16 mouse cellular contexts compared by ENCODE assay signal in the genomic region with DNA sequence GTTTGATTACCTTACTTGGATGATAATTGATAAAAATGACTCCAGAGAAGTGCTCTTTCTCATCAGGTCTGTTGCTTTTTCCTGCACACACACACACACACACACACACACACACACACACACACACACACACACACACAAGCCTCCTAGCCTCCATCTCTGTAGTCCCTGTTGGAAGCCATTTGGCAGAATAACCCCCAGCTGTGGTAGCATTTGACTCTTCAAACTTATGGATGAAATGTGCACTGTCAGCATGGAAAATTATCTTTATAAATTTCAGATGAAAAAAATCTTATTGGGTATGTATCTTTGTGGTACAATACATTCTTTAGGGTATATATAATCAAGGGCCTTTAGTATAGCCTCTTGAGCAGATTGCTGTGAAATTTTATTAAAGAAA.
A peak's percentile ranks its signal among the peaks of the same experiment; 100 is the strongest.
DNase-seq lines count a peak whose midpoint lies in the region; ATAC-seq and TF ChIP-seq lines count a peak whose summit lies in the region.
"Had no signal": no experiment of that assay in that cellular context is flagged by ENCODE, and none has a peak within 500 bp of the region (broad histone marks: within the 10 kb centered on the region; RNA-seq: fewer than 3 reads in every experiment).

No protein-coding gene starts in this region.

- H3K4me1 ChIP-seq in hindbrain, embryonic 13.5 days (replicated peaks) = peaks cover 5% of the 10 kb centered on the region
- H3K4me1 ChIP-seq in hindbrain, embryonic 12.5 days = no peaks in the 10 kb centered on the region
- H3K4me1 ChIP-seq in CH12.LX (ENCODE audit: control insufficient read depth in 1 of 2, insufficient read depth in 2 of 2) = no peaks in the 10 kb centered on the region
- peaks cover 6% of the 10 kb centered on the region for H3K4me1 ChIP-seq in forebrain, embryonic 15.5 days
- peaks cover 10% of the 10 kb centered on the region for H3K4me1 ChIP-seq in midbrain, embryonic 13.5 days (replicated peaks)
- H3K4me1 ChIP-seq: liver, embryonic 12.5 days had no signal

- in situ Hi-C loops in CH12.LX (cut with MboI; ENCODE audit: low pct_ligation_motif_present, low pct_unique_long_range_greater_than_20kb, low sequenced_read_pairs) = no loop called here

- TF ChIP-seq CTCF in CH12.LX (conservative IDR thresholded peaks at IDR 0.05 in 1 of 2, IDR thresholded peaks at IDR 0.05 in 1 of 2; ENCODE audit: low read depth in 2 of 2, low read length in 2 of 2) = no peak

- no peak for TF ChIP-seq POLR2A in CH12.LX (IDR thresholded peaks at IDR 0.05; ENCODE audit: low read depth, low read length)

- no peak for TF ChIP-seq RAD21 in CH12.LX (IDR thresholded peaks at IDR 0.05; ENCODE audit: low read depth, low read length)

- ATAC-seq in hindbrain, embryonic 13.5 days (ENCODE audit: low FRiP score) = no peak
- ATAC-seq in hindbrain, embryonic 12.5 days (ENCODE audit: low FRiP score) = no peak
- no peak for ATAC-seq in forebrain, embryonic 15.5 days (replicated peaks)
- no peak for ATAC-seq in midbrain, embryonic 13.5 days
- no peak for ATAC-seq in CD4-positive, CD25-positive, alpha-beta regulatory T cell, adult 4 months
- ATAC-seq: liver, embryonic 12.5 days had no signal

- H3K9me3 ChIP-seq in hindbrain, embryonic 13.5 days = no peaks in the 10 kb centered on the region
- H3K9me3 ChIP-seq in hindbrain, embryonic 12.5 days (replicated peaks) = no peaks in the 10 kb centered on the region
- no peaks in the 10 kb centered on the region for H3K9me3 ChIP-seq in CH12.LX (replicated peaks; ENCODE audit: low read length)
- H3K9me3 ChIP-seq in forebrain, embryonic 15.5 days = no peaks in the 10 kb centered on the region
- H3K9me3 ChIP-seq in midbrain, embryonic 13.5 days = no peaks in the 10 kb centered on the region
- H3K9me3 ChIP-seq: liver, embryonic 12.5 days had no signal

- no peak for DNase-seq in CH12.LX (ENCODE audit: extremely low read depth)
- DNase-seq in lung, postnatal 14 days = no peak
- DNase-seq: adrenal gland, adult 8-10 months; embryo, embryonic 11 days; gastrocnemius, postnatal 36 days; kidney, adult 11 months; lung, embryonic 14.5 days; lung, postnatal 4 days had no signal

- TF ChIP-seq EP300 in CH12.LX (IDR thresholded peaks at IDR 0.05; ENCODE audit: low read length) = no peak

- no peak overlapping the region for H3K4me3 ChIP-seq in hindbrain, embryonic 13.5 days
- H3K4me3 ChIP-seq in hindbrain, embryonic 12.5 days = no peak overlapping the region
- H3K4me3 ChIP-seq in CH12.LX (replicated peaks in 1 of 3; ENCODE audit: low read depth in 2 of 3, low read length in 2 of 3, poor library complexity in 1 of 3) = no peak overlapping the region
- H3K4me3 ChIP-seq in forebrain, embryonic 15.5 days = peak overlapping the region; percentile 14
- peak overlapping the region; percentile 37 for H3K4me3 ChIP-seq in midbrain, embryonic 13.5 days (replicated peaks)
- H3K4me3 ChIP-seq: liver, embryonic 12.5 days had no signal

- no peaks in the 10 kb centered on the region for H3K27me3 ChIP-seq in hindbrain, embryonic 13.5 days
- no peaks in the 10 kb centered on the region for H3K27me3 ChIP-seq in hindbrain, embryonic 12.5 days
- H3K27me3 ChIP-seq in CH12.LX (replicated peaks) = no peaks in the 10 kb centered on the region
- H3K27me3 ChIP-seq in forebrain, embryonic 15.5 days = no peaks in the 10 kb centered on the region
- H3K27me3 ChIP-seq in midbrain, embryonic 13.5 days = no peaks in the 10 kb centered on the region
- H3K27me3 ChIP-seq: liver, embryonic 12.5 days had no signal

- no peaks in the 10 kb centered on the region for H3K79me2 ChIP-seq in CH12.LX (replicated peaks; ENCODE audit: control insufficient read depth, extremely low read depth, insufficient read depth, poor library complexity, severe bottlenecking)

- H3K36me3 ChIP-seq in hindbrain, embryonic 13.5 days = no peaks in the 10 kb centered on the region
- H3K36me3 ChIP-seq in hindbrain, embryonic 12.5 days = no peaks in the 10 kb centered on the region
- H3K36me3 ChIP-seq in CH12.LX (replicated peaks in 1 of 2; ENCODE audit: control insufficient read depth in 1 of 2, insufficient read depth in 1 of 2, low read length in 1 of 2) = no peaks in the 10 kb centered on the region
- no peaks in the 10 kb centered on the region for H3K36me3 ChIP-seq in forebrain, embryonic 15.5 days
- no peaks in the 10 kb centered on the region for H3K36me3 ChIP-seq in midbrain, embryonic 13.5 days
- H3K36me3 ChIP-seq: liver, embryonic 12.5 days had no signal

- H3K9ac ChIP-seq in hindbrain, embryonic 13.5 days = no peak overlapping the region
- H3K9ac ChIP-seq in hindbrain, embryonic 12.5 days = no peak overlapping the region
- no peak overlapping the region for H3K9ac ChIP-seq in CH12.LX (ENCODE audit: insufficient read depth, low read depth)
- no peak overlapping the region for H3K9ac ChIP-seq in forebrain, embryonic 15.5 days (replicated peaks)
- H3K9ac ChIP-seq in midbrain, embryonic 13.5 days (replicated peaks) = peak overlapping the region; percentile 55
- H3K9ac ChIP-seq: liver, embryonic 12.5 days; lung, embryonic 14.5 days had no signal

- peak overlapping the region; percentile 15; the same call in 1 of the 2 replicates for H3K4me2 ChIP-seq in hindbrain, embryonic 13.5 days
- no peak overlapping the region for H3K4me2 ChIP-seq in hindbrain, embryonic 12.5 days (replicated peaks)
- H3K4me2 ChIP-seq in CH12.LX (ENCODE audit: insufficient read depth, low read depth, poor library complexity, severe bottlenecking) = no peak overlapping the region
- H3K4me2 ChIP-seq in forebrain, embryonic 15.5 days (replicated peaks) = no peak overlapping the region; the same call in 1 of the 2 replicates
- H3K4me2 ChIP-seq in midbrain, embryonic 13.5 days (replicated peaks) = peak overlapping the region; percentile 41
- H3K4me2 ChIP-seq: liver, embryonic 12.5 days; lung, embryonic 14.5 days had no signal

- H3K27ac ChIP-seq in hindbrain, embryonic 13.5 days = no peak overlapping the region
- no peak overlapping the region for H3K27ac ChIP-seq in hindbrain, embryonic 12.5 days
- no peak overlapping the region for H3K27ac ChIP-seq in CH12.LX (ENCODE audit: insufficient read depth, low read depth)
- 0 out of 2 replicates have a peak overlapping the region, but pooled peaks have one; percentile 81 for H3K27ac ChIP-seq in forebrain, embryonic 15.5 days (replicated peaks)
- peak overlapping the region; percentile 78 for H3K27ac ChIP-seq in midbrain, embryonic 13.5 days
- H3K27ac ChIP-seq: kidney, postnatal 0 days; liver, embryonic 12.5 days; stomach, postnatal 0 days had no signal

- dilution Hi-C loops in CH12.LX (cut with MboI; ENCODE audit: extremely low pct_ligation_motif_present, extremely low pct_unique_long_range_greater_than_20kb, low sequenced_read_pairs) = no loop called here

TF ChIP-seq in CH12.LX, 34 proteins besides CTCF, POLR2A, EP300 and RAD21:
- 0 out of 2 replicates have a peak, but pooled peaks have one; percentile 36 for TF ChIP-seq MAFK (IDR thresholded peaks at IDR 0.05; ENCODE audit: insufficient replicate concordance, low read length)
- TF ChIP-seq MYC (IDR thresholded peaks at IDR 0.05; ENCODE audit: low read depth, low read length) = no peak
TF ChIP-seq in CH12.LX: peak in this region for 1.

Comparison
In these comparisons a context has a peak if more than half of its experiments do, and no peak if none do; other contexts are left out.
1. H3K4me2 ChIP-seq: peak in hindbrain, embryonic 13.5 days (single experiment) and midbrain, embryonic 13.5 days (single experiment); none in hindbrain, embryonic 12.5 days (single experiment), CH12.LX (single experiment) and forebrain, embryonic 15.5 days (single experiment).
2. H3K27ac ChIP-seq: peak in forebrain, embryonic 15.5 days (single experiment) and midbrain, embryonic 13.5 days (single experiment); none in hindbrain, embryonic 13.5 days (single experiment), hindbrain, embryonic 12.5 days (single experiment) and CH12.LX (single experiment).
3. H3K4me3 ChIP-seq: peak in forebrain, embryonic 15.5 days (single experiment) and midbrain, embryonic 13.5 days (single experiment); none in hindbrain, embryonic 13.5 days (single experiment), hindbrain, embryonic 12.5 days (single experiment) and CH12.LX (0 of 3).